Mouse (Mus musculus) urinary bladder, postnatal 25 days (tissue): ENCODE data around the gene Hdac9.

Experiments
- DNase-seq: peaks from one replicate; pipeline ENCODE4 v3.0.0; 2022; ENCODE audit warnings: low spot score

Gene Hdac9

DNA sequence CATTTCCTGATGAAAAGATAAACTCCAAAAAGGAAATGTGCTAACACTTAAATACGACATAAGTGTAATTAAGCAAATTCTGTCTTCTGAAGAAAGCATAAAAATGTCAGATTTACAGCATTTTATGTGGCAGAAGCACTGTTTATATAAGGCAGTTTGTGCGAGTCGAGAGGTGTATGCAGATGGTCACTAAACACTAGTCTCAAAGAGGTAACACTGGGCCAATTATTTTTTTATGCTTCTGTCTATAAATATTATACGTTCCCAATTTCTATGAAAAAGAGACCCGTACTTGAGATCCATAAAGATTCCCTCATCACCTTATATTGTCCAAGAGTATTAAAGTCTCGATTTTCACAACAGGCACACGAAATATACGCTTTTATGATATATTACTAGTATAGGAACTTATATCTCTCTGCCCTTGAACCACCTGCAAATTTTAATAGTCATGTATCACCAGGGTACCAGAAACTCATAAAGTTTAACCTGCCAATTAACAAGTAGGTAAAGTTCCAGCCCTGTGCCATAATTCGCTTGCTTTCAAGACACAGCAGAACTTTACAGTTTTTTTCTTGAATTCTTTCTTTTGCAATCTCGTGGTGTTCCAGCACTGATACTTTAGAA, 322.6 kb downstream of the Hdac9 start:
- no peak for DNase-seq

DNA sequence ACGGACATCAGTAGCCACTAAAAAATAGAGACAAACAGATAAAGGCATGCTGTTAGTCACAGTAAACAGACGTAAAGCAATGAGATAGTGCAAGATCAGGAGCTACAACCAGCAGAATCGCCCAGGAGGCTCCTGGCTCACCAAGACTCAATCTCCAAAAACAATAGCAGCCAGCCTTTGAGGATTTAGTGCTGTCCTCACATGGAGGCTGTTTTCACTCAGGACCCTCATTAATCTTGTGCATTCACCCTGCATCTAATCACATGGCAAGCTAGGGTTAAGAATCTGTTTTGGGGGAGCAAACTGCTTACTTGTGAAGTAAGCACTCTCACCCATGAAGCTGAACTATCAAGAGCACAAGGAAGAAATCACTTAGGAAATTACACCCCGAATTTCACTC, 329.7 kb downstream of the Hdac9 start:
- no peak for DNase-seq

DNA sequence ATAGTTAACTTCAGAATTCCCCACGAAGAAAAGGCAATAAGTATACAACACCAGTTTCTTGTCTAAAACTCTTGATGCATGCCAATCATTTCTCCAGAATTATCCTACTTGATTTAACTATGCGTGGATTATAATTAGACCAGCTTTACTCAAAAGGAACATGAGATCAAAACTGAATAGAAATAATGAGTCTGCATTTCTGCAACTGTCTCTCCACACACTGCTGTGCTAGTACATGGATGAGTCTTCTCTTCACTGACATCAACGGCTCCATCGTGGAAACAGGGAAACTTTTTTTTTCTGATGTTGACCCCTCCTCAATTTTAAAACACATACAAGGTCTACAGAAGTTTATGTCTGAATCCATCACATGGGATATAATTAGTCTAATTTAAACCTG, 334.4 kb downstream of the Hdac9 start:
- no peak for DNase-seq

DNA sequence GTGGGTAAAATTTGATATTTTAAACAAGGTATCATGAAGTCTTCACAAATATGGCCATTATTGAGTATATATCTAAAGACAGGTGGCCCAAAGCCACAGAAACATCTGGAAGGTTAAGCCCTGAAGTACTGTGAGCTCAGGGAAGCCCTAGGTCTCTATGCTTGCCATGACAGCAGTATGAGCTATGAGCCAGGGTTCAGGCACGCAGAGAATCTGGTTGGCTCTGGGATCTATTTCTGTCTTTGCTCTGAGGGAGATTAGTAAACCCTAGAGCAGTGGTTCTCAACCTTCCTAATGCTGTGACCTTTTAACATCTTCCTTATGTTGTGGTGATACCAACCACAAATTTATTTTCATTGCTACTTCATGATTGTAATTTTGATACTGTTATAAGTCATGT, 337.7 kb downstream of the Hdac9 start:
- DNase-seq, result no peak

DNA sequence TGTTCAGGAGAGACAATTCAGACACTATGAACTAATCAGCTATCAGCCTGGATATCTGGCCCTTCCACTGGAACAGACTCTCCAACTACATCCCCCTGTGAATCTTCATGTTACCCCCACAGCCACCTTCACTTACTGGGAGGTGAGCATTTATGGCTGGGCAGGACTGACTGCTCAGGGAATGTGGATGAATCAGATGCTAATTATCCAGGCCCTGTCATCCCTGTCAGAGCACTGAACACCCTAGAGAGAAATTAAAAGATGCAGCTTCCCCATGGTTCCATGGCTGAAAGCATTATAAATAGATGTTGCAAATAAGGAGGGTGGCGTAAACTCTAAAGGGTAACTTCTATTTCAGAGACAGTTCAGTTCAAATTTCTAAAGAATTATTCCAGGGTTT, 345.8 kb downstream of the Hdac9 start:
- DNase-seq, result no peak

DNA sequence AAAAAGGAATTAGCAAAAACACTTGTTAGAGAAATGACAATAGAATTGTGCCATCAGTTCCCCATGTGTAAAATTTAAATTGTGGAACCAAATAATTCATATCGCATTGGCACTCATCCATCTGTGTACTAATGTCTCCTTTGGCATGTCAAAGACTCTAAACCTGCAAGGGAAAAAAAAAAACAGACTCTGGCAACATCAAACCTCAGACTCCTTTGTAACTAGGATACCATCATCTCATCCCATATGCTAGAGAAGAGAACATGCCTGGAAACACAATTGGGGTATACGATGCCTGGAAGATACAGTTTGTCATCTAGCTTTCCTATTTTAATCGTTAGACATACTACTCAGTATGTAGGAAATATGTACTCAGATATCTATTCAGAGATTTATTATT, 347.4 kb downstream of the Hdac9 start:
- DNase-seq, result no peak

DNA sequence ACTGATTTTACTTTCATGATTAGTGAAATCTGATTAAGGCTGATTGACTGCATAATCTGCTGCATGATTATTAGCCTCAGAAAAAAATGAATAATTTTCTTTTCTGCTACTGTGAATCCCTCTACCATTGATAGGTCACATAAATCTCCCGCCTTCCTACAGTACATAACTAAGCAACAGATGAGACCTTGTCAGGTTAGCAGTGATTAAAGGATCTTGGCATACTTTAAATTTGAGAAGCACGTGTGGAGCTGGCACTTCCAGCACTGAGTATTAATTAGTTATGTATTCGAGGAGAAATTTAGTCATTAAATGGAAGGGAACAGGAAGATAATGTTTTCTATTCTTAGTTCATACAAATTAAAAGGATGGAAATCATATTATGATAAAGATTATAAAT, 347.8 kb downstream of the Hdac9 start:
- no peak for DNase-seq

DNA sequence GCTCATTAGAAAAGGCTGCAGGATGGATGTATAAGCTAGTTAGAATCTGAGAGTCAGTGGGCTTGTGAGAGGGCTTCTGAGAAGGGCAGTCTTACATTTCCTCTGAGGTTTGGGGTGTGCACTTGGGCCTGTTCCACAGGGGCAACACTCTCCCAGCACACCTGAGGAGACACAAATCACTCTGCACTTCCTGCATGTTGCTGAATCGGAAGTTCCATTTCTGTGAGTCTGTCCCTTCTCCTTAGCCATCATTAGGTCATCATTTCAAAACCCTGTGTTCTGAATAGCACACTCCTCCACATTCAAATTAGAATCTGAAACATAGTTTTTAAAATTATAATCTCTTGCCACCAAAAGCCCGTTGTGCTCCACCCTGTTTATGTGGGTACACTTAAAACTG, 354.6 kb downstream of the Hdac9 start:
- DNase-seq, result no peak

DNA sequence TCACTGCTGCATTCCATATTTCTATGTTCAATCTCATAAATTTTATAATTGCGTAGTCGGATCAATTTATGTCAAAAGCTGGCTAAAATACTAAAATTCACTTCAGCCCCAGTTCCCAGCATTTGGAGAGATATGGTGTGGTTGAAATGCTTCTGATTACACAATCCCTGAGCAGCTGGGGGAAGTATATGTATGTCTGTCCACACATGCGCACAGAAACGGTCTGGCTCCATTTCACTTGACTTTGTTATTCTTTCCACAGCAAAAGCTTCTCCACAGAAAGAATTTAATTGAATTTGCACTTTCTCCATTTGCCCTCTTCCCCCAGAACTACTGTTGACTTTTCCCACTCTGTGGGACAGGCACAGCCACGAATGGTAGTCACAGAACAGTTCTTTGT, 357.9 kb downstream of the Hdac9 start:
- no peak for DNase-seq

DNA sequence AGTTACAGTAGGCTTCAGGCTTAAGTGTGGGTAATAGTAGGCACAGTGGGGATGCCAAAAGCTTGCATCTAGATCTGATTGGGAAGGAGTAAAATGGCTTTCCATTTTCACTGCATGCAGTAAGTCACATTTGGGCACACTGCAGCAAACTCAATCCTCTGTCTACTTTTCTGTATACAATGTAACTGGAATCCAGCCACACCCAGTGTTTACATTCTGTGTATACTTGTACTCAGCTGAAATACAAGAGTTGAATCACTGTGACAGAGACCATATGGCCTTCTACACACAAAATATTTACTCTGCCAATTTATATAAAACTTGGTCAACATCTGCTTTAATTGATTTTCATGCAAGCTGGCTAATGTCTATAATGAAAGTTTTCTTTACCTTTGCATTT, 362.1 kb downstream of the Hdac9 start:
- DNase-seq, result no peak

DNA sequence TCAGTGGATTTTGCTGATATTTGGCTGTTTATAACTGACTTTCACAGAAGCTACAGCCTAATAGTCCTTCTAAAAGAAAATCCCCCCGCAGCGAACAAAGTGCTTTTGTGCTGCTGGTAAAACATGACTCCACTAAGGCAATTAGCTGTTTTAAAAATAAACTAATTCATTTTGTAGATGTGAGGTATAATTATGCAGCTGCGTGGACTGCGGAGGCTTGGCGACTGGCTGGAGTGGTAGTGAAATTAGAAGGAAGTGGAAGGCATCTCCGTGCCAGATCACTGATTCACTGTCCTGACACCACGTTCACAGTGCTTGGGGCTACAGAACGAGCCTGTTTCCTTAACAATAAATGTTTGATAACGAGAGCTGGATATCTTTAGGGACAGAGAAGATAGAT, 366.6 kb downstream of the Hdac9 start:
- DNase-seq, result no peak

DNA sequence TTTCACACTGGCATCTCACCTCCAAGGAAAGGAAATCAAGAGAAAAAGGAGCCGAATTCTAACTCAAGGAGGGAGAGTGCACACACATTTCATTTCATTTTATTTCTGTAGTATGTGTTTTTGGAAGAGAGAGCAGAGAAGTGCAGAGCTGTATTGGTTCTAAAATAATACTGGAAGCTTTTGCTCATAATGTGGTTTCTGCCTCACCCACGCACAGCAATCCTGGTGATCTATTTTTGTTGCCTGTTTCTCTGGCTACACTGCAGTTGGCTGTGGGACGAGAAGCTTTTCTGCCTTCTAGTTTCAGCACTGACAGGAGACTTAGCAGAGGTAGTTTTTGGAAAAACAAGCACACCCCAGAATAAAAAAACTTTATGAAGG, 387.7 kb downstream of the Hdac9 start:
- DNase-seq, result no peak

DNA sequence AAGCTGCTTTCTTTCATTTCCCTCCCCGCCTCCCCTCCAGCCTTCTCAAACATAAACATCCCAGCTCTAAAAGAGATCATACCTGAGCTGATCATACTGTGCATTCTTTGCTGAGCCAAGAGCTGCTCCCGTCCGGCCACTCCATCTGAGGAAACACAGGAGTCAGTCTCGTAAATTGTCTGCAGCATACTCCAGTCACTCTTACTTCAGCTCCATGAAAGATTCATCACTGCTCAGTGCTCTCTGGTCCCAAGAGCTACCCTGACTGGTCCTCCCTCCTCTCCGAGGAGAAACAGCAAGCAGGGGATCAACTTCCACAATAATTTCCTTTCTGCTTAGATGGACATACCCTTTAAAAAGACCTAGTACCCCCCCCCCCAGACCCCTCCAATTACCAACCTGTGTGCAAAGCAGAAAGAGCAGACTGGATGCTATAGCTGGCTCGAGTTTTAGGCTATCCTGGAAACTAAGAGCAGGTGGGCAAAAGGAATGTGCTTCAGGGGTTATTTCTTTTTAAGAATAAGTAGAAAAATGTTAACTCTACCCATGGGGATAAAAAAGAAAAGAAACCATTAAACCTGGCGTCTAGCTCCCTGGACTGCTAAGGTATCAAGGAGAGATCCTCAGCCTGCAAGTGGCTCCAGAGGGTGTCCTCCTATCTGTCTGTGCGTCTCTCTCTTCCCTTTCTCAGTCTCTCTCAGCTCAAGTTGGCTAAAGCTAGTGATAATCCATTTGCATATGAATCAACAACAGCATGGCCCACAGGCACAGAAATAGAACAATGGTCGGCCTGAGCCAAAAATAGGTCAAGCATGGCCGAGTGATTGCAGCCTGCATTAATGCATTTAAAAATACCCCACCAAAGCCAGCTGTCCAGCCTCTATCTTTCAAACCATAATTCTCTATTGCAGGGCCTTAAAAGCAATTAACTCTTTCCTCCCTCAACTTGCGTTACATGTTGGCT, 388.4 kb downstream of the Hdac9 start:
- no peak for DNase-seq

DNA sequence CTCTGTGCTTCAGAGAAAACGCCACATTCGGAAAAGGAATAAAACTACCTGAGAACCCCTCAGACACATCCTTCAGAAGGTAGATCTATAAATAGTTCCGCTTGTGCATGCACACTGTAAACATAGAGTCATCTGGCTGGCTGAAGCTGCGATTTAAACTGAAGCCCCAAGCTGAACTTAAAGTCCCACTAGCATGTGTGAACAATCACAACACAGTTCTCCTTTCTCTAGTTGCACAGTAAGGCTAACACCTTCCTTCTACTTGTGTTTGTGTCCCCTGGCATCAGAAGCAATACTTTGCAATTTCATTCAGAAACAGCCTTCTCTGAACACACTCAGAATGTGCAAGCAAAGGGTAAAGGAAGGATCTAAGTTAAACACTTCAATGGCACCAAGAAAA, 389.1 kb downstream of the Hdac9 start:
- no peak for DNase-seq

DNA sequence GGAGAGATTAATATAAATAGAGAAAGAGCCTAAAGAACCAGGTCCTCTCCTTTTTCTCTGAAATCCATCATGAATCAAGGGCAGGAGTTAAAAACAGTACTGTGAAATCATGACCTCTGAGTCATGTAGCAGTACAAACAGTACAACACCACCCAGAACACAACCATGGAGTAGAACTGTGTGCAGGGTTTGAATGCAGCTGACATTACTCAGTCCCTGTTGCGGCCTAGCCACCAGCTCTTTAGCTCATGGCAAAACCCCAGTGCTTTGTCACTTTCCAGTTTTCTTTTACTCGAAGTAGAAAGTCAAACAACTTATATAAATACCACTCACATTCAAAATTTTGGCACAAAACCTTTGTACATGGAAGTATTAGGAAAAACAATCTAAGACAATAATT, 395.4 kb downstream of the Hdac9 start:
- no peak for DNase-seq

DNA sequence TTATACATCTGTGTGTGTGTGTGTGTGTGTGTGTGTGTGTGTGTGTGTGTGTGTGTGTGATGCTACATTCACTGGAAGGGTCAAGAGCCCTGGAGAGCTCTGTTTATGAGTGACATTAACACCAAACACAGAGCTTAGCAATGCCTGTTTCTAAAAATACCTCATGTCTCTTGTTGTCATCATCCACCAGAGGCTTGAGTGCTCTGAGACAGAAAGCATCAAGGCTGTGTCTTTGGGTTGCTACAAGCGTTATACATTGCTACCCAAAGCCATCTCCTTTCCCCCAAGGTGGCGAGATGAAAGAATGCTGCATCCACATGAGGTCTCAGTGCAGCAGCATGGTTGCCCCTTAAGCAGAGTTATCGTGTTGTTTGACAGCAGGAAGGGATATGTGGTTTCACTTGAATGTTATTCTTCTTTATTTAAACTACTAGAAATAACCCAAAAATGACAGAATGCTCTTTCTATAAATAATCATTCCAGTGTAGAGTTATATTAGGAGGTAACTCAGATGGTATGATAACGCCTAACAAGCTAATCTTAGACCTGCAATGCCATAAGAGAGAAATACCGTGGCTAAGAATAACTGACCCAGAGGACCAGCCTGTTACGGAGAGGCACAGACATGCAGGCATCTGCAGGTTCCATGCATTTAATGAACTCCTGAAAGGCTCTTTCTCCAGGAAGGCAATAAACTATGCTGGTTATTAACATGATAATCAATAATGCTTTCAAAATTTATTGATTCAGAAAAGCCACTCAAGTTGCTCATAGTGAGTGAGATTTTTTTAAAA, 399.9 kb downstream of the Hdac9 start:
- DNase-seq, result no peak

DNA sequence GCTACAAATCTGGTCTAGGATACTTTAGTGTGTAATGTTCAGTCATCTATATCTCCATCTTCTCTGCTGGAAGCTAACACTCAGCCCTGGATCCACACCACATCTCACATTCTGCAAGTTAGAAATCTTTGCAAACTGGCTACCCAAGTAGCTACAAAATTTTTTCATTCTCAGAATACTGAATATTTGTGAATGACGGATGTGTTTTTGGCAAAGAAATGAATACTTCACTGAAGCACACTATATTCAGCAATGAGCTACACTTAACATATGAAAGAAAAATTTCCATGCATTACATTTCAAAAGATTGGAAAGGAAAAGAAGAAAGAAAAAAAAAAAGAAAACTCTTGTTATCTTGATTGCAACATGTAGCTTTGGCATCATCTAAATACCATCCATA, 410.6 kb downstream of the Hdac9 start:
- DNase-seq, result no peak

DNA sequence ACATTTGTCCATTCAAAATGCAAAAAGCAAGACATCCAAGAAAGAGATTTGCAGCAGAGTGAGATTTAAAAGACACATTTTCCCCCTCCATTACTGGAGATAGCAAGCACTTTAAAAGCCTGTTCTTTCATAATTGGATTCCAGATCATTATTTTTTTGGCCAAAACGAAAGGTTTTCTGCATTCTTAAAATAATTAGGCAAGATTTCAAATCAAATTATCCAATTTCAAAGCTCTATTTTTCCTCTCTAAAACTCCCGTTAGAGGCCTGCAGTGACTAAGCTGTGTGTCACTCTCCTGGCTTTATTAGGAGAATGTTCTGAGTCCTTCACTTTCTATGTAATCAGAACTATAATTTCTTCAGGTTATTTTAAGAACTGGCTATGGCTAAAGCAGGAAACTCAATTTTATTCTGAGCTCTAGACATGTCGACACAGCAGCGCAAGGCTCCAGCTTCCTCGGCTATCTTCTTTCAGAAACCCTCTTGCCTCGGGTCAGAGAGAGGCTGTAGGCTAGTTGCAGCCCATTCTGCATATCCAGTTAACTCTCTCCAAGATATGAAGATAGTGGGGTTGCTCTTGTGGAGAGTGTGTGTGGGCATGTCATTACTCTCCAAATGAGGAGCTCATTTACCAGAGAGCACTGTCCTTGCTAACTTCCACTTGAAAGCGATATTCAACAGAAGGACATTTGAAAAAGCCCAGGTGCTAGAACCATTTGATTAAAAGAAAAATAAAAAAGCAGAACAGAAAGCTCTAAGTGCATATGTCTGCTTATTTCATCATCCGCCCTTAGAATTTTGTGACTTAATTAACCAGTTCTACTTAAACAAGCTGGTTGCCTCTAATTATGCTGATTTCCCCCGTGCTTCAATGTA, 417.9 kb downstream of the Hdac9 start:
- DNase-seq, result no peak

DNA sequence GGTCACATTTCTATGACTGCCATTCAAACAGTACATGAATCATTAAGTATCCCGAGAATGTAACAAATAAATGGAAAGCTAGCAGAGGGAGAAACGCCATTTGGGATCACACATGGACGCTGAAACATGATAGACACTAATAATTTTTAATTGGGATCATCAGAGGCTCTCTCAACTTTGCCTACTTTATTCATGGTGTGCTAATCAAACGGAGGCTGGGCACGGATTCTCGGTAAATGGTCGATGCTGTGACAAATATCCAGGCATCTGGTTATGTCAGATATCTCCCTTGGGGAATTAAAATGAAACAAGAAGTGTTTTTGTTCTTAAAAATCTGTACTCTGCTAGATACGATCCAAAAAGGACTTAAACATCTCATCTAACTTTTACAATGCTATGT, 418.6 kb downstream of the Hdac9 start:
- DNase-seq, result no peak

DNA sequence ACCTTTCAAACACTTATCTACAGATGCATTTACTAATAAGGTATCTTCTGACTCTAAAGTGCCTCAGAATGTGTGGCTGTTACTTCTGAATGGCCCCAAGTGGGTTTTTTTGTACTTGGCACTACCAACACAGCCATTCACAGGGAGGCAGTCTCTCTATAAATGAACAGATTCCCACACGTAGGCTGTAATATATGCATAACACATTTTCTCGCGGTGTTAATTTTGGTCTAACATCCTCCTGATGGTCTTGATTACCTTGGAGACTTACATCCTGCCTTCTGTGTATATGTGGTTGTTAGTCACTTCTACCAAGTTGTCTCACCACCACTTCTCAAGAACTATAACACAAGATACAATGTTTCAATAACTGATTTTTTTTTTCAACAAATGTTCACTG, 419.2 kb downstream of the Hdac9 start:
- no peak for DNase-seq

DNA sequence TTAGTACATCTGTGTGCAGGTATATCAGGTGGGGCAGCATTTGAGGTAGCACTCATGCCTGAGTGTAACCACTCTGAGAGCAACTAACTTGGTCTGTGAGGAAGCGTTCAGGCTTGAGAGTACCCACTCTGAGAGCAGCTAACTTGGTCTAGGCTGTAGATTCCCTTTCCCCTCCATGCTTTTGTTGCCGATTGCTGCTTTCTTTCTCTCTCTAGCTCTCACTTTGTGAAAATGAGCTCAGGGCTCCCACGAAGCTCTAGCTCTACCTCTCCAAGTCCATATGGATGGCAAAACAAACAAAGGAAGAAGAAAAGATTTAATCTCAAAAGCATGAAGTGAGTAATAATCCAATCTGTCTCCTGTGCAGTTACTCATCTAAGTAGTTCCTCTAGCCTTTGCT, 421.0 kb downstream of the Hdac9 start:
- DNase-seq, result no peak

DNA sequence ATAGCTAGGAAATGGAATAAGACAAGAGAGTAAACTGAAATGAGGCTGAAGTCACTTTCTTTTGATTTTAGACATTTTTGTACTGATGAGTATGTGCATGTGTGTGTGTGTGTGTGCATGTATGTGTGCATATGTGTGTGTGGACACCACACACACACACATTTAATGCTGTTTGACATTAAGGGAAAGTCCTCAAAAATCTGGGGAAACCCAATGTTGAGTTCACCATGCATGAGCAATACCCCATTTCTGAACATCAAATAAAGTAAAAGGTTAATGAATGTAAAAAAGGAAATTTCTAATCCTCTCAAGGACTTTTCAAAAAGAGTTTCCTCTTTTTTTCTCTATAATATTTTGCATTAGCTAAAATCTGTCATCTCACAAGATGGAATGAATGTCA, 427.3 kb downstream of the Hdac9 start:
- no peak for DNase-seq
